Mouse (Mus musculus): Measurements from ENCODE around the gene Lrrc8b.

- TF ChIP-seq CTCF (conservative IDR thresholded peaks at IDR 0.05; ENCODE audit: low read length) (no peak), NANOG (IDR thresholded peaks at IDR 0.05; ENCODE audit: borderline replicate concordance, low read length) (no peak), POU5F1 (IDR thresholded peaks at IDR 0.05; ENCODE audit: borderline replicate concordance, low read length) (no peak)
Observed at GRCm38 (mm10) chr5:105520442-105520965, 104.9 kb downstream of the Lrrc8b start.

Data from E14TG2a.4 (cell line).